Mouse (Mus musculus) right cerebral cortex, postnatal 4 days (tissue): ENCODE results near the gene Ffar2.

ENCODE experiments used
- DNase-seq: peaks from one replicate; pipeline ENCODE4 v3.0.0-alpha.2; 2022

Ffar2 gene

DNA sequence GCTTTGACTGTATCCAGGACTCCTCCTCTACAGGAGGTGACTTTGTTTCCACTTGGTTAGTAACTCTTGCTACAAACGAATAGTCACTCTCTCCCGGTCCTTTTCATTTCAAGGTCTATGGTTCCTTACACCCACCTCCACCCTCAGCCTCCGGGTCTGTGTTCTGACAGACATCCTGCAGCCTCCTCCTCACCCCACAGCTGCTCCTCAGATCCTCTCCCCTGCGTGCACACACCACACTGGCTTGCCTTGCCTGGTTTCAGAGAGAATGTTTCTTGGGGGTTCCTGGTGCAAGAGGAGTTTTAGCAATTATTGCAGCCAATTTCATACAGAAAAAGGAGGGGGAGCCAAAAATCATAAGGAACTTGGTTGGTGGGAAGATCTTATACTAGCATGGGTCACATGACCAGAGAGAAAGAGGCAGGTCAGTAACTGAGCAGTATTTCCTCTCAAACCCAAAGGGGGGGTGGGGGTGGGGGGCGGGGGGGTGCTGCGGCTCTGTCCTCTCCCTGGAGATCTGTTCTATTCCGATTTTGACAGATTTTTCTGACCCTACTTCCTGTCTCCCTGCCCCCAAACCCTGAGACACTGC lies 2.6 kb downstream of the Ffar2 start:
- no peak for DNase-seq

DNA sequence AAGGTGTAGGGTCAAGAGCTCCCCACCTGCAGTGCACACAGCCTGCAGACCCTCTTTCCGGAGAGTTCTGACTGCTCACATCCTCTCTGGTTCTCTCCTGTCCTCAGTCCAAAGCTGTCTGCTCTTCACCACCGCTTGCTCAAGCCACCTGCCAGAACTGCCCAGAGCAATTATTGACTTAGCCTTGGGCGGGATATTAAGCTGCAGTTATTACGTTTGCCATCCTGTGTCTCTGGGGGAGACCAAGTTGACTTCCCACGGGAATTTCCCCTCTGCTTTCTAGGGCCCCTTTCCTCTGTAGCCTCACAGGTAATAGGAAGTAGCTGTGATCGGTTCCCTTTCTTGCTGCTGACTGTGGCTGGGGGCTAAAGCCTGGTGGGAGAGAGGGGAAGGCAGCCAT lies 3.4 kb downstream of the Ffar2 start:
- DNase-seq, result no peak

DNA sequence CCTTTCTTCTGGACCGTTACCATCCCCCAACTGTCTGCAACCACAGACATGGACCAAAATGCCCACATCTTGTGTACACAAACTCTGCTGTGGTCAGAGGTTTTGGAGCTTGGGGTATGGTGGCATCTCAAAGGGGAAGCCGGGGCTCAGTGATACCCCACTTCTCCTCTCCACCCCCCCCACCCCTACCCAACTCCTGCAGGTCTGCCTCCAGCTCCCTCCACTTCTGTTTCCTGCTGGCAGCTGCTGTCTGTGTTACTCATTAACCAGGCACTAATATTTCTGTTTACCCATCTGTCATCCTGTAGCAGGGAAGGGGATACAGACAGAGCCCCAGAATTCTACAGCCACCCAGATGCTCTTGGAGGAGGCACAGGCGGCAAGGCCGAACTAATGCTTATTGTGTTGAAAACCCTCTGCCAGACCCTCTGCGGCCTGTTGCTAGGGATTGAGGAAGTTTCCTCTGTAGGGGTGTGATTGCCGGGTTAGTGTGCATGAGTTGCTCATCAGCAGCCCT lies 11.2 kb downstream of the Ffar2 start:
- no peak for DNase-seq

DNA sequence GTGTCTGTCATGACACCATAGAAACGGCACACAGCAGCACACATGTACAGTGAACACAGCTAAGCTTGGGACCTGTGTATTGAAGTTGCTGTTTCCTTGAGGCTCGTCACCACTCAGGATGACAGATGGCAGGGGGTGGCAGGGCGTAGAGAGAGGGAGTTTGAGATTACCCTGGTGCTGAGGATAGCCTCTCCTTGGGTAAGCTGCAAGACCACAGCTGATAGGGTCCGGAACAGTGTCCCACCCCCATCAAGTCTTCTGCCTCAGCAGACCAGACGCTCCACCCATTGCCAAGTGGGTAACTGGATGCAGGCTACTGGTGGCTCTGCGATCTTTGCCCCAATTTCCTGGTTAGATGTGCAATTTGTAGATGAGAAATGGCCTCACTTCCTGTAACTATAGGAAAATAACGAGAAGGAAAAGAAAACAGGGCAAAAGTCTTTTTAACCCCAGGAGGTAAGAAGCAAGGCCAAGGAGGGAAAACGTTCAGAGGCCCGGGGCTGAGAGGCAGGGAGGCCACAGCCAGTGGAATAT lies 11.8 kb downstream of the Ffar2 start:
- DNase-seq, result no peak

DNA sequence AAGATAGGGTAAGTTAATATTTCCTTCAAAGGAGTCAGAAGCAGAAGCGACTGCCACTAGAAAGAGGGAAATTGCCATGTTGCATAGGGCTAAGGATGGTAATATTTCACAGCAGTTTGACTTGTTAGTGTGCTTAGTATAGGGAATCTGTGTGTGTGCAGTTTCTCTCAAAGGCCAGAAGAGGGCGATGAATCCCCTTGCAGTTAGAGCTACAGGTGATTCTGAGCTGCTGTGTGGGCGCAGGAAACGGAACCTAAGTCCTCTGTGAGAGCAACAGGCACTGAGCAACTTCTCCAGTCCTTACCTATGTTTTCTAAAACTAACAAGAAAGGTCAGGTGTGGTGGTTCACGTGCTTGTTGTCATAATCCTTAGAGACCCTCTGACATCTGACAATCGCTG lies 13.3 kb downstream of the Ffar2 start:
- no peak for DNase-seq

DNA sequence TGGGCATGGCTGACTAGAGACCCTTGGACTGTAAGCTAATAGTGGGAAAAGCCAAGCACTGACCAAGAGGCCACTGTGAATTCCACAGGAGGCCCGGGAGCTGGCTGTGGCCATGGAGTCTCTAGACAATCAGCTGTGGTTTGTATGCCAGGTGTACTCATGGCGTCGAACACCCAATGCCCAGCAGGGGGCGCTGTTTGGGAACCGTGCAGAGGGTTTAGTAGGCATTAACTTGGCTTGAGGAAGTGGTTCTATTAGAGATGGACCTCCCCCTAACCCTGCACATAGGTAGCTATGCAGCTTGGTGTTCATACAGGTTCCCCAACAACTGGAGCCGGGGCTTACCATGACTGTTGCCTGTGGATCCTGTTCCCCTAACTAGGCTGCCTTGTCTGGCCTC lies 17.7 kb downstream of the Ffar2 start:
- no peak for DNase-seq

DNA sequence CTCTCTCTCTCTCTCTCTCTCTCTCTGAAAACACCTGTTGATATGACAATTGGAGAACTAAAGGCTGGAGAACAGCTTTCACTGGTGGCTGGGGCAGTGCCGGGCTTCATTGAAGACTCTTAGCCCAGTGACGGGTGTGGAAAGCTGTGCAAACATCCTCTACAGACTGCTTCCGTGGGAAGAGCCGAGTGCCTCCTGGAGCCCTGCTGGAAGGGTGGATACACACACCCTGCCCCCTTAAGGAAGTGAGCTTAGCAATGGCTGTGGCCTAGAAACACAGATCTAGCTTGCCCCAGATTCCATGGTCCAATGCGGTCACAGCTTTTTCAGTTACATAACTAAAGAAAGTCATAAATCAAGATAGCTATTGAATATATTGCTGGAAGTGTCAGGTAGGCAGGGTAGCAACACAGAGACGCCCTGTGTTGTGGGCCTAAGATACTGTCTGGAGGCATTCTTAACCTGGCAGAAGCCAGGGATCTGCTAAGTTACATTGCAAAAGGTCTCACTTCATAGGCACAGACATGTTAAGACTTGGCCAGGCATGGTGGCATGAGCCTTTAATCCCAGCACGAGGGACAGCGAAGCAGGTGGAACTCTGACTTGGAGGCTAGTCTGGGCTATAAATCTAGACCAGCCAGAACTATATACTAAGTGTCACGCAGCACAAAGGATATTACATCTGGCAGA lies 19.4 kb downstream of the Ffar2 start:
- no peak for DNase-seq

DNA sequence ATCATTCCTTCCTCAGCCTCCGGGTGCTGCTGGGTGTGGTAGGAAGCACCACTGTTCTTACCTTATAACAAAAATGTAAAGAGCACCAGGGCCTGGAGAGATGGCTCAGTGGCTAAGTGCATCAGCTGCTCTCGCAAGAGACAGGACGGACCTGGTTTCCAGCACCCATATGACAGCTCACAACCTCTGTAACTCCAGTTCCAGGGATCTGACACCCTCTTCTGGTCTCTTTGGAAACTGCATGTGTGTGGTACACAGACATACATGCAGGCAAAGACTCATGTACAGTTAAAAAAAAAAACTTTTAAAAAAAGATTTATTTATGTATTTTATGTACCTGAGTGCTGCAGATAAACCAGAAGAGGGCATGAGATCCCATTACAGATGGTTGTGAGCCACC lies 20.3 kb downstream of the Ffar2 start:
- DNase-seq, result no peak

DNA sequence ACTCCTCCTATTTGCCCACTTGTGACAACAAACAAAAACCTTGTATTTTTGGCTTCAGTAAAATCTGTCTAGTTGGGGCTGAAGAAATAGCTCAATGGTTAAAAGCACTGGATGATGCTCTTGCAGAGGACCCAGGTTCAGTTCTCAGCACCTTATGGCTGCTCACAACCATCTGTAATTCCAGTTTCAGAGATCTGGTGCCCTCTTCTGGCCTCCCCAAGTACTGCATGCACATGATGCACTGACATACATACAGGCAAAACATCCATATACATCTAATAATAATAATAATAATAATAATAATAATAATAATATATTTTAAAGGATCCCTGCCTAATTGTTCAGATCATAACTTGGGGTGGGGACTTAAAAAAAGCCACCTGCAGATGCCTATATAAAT lies 22.9 kb downstream of the Ffar2 start:
- no peak for DNase-seq

DNA sequence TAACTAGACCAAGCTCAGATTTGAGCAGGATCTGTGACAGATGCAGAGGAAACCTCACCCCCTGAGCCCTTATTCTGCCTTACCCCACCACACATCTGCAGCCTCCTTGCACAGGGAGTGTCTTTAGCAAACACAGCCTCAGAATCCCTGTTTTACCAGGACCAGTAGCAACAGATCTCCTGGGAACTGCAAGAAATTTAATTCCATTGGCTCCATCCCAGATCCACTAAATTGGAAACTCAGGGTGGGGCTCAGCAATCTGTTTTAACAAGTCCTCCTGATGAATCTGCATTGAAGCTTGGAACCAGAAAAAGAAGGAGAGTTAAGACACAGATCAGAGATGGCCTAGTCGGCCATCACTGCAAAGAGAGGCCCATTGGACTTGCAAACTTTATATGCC lies 26.8 kb downstream of the Ffar2 start:
- DNase-seq, result no peak

DNA sequence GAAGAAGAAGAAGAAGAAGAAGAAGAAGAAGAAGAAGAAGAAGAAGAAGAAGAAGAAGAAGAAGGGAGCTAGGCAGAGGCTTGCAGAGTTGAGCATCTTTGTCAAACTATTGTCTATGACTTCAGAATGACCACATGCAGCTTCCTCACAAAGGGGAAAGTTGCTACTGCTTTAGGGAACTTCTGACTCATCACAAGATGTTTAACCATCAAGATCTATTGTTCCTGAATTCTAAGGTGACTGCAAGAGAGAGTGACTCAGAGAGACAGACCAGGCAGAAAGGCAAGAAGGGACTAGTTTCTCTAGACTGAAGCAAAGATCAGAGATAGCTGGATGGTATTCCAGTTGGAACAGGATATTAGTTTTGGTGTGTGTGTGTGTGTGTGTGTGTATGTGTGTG lies 28.7 kb downstream of the Ffar2 start:
- no peak for DNase-seq

DNA sequence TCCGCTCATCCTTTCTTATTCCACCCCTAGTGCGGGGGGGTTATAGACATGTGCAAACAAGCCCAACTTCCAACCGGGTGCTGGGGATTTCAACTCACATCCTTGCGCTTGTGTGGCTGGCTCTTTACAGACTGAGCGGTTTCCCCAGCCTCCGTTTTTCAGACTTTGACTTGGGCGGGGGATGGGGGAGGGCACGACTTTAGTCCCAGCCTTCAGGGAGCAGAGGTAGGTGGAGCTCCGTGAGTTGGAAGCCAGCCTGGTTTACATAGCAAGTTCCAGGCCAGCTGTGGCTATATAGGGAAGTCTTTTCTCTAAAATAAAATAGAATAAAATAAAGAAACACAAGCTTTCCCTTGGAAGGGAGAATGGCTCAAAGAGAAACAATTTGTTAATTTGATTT lies 31.7 kb downstream of the Ffar2 start:
- no peak for DNase-seq

DNA sequence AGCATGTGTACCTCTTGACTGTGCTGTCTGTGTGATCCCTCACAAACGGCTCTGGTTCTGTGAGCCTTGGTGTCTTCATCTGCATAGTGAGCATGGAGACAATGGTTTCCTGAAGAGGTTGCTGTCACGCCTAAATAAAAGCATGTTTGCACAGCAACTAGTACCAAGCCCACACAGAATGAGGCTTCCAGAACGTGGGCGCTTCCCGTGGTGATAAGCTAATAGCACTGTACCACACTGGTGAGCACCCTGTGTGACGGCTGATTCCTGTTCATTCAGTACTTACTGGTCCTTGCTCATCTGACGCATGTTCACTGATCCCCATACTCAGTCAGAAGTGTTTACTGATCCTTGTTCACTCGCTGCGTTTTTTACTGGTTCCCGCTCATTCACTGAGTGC lies 33.4 kb downstream of the Ffar2 start:
- no peak for DNase-seq

DNA sequence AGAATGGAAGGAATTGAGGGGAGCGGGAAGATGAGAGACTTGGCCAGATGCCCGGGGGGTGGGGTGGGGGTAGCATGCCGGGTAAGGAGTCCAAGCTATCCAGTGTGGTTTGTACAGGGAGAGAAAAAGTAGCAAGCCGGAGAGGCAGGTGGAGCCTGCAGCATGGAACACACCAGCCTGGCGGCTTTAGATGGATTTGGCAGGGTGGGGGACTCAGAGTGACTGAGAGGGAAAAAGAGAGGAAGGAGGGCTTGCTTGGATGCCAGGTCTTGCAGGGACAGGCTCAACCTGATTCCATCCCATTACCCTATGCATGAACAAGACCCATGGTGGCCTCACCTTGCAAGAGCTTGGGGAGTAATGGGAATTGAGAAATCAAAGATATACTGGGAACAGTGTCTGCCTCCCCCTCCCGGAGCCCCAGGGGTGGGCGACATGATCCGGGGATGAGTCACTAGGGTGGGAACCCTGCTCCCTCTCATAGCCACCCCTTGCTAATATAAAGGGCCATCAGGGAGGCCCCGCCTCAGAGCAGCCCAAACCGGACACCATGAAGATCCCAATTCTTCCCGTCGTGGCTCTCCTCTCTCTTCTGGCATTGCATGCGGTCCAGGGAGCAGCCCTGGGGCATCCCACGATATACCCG lies 36.1 kb downstream of the Ffar2 start, which contains the start of gene Krtdap:
Gene Krtdap, plus strand, starts transcription at position 520 of the 646 bp plus-strand sequence.
- no peak for DNase-seq

DNA sequence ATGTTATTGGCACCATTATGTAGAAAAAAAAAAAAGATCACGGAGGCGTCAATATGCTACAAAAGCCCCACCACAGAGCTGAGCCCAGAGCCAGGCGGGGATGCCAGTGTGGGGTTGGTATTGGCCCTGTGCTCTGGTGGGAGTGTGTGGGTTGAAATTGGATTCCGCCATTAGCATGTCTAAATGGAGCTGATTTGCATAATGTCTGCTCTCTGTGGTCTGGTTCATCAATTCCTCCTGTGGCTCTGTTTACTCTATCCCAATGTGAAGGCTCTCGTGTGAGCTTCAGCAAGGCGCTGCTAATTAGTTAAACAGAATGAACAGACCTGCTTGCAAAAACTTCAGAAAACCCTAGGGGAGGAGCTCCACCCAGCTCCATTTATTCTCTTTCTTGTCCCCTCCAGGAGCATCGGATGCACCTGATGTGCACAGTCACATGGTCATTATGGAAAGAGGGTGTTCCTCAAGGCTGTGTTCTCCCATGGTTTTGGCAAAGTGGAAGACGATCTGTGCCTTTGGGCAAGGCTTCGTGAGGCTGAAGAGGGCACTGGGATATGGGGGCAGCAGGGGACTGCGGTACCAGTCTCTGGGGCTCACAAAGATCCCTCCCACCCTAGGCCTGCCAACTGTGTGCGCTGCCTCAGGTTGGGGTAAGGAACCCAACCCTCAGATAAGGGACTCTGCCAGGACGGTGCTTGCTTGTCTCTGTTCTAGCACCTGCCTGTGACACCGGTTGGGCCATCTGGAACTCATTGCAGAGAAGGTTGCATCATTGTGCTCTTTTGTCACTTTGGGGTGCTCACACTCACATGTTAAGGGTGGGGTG lies 37.6 kb downstream of the Ffar2 start:
- no peak for DNase-seq

DNA sequence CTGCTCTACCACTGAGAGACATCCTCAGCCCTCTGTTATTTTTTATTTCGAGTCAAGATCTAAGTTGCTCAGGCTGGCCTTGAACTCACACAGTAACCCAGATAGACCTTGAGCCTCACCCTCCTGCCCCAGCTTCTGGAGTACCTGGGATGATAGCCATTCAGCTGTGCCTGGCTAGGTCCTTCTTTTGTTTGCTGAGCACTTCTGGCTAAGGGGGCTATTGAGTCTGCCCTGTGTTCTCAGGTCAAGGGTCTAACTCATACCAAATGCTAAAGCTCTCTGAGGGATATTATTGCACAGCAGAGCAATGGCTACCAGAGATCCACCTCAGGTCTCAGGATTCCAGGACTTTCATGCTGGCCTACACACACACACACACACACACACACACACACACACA lies 38.4 kb downstream of the Ffar2 start:
- DNase-seq, result no peak

DNA sequence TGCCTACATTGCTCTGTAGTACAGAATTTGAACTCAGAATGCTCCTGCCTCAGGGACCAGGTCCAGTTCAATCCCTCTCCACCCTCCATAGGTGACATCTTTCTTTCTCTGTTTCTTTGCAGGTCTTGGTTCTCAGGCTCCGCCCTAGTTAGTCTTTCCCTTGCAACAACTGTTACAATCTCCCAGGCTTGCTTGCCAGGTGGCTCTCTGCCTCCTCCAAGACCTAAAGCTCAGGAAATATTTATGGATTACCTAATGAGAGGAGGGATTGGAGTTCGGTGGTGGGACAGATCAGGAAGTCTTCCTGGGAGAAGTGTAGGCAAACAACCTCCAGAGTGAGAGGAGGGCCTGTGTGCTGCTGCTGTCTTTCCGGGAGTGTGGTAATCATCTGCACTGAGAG lies 40.9 kb downstream of the Ffar2 start:
- no peak for DNase-seq

DNA sequence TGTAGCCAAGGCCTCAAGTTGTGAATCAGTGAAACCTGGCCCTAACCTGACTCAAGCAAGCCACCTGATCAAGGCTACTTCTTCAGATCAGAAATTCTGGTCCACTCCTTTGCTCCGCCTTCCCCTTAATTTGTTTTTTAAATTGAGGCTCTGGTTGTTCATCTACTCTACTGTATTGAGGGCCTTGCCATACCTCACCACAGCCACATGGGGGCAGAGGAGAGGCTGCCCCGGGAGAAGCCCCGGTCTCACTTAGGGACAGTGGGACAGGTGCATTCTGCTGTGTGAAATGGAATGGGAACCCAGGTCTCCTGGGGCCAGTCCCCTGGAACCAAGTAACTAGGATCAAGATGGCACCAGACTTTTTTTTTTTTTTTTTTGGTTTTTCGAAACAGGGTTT lies 41.8 kb downstream of the Ffar2 start:
- no peak for DNase-seq

DNA sequence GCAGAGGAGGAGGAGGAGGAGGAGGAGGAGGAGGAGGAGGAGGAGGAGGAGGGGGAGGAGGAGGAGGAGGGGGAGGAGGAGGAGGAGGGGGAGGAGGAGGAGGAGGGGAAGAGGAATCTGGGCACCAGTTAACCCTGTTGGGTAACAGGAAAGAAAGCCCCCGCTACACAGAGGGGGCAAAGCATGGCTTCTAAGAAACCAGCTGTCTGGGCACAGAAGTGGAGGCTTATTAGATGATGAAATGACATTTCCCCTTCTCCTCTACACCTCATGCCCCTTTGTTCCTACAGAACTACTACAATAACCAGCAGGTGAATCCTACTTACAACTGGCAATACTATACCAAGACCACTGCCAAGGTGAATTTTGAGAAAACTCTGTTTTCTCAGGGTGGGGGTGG lies 45.7 kb downstream of the Ffar2 start:
- DNase-seq, result no peak

DNA sequence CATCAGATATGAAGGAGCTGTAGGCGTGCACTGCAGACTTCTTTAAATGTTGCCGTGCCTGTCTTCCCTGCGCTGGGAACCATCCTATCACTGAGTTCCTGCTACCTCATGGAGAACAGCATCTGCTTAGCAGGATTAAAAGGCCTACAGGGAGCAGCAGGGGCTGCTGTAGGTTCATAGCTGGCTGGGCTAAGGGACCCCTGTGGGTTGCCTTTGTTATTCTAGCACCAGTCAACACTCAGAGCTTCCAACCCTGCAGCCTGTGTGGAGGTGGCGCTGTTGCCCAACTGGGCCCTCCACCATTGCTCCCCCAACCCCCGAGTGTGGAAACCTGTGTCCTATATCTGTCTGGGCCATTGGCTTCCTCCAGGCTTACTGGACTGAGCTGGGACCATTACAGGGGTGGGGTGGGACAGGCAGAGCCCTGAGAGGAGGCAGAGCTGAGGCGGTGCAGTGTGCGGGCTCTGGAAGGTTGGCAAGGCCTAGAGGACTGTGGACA lies 46.4 kb downstream of the Ffar2 start:
- no peak for DNase-seq

DNA sequence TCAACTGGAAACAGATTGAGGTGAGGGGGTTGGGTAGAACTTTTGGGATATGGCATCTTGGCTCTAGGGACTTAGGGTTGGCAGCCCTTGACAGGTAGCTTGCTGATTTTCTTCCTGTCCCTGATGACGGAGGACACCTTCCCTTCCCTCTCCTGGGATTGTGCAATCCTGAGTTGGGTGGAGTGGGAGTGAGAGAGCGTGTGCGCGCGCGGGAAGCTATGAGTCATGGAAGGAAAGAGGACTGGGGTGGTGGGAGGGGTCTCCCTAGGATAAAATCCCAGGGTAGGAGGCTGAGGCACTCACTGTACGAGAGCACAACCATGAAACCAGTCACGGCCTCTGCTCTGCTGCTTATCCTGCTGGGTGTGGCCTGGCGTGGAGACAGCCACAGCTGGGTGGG lies 47.5 kb downstream of the Ffar2 start:
- no peak for DNase-seq

DNA sequence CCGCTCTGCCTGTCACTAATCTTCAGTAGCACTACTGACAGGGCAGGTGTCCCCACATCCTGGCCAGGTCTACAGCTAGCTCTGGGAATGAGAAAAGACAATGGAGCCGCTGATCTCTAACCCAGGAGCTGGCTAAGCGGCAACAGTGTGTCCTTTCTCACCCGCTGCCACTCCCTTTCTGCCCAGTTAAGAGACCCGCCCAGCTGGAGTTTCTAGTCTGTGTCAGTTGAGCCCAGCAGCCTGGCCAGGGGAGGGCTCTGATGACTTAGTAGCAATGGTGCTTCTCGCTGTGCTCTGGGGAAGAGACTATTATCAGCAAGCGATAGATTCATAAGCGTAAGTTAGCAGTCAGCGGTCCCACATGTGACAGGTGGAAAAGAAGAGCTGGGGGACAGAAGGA lies 54.3 kb downstream of the Ffar2 start:
- no peak for DNase-seq
